Mouse (Mus musculus): Measurements from ENCODE around the gene Sort1. TPM values are rescaled to one million over a fixed set of nuclear protein-coding genes. Genes with fewer than 3 reads are reported as not detected.

Gene Sort1
- 7.2 and 8.6 TPM in 2 replicates for polyA plus RNA-seq (2015; fragmentation: Nextera tagmentation; extraction: Ambion mirVana)

DNA sequence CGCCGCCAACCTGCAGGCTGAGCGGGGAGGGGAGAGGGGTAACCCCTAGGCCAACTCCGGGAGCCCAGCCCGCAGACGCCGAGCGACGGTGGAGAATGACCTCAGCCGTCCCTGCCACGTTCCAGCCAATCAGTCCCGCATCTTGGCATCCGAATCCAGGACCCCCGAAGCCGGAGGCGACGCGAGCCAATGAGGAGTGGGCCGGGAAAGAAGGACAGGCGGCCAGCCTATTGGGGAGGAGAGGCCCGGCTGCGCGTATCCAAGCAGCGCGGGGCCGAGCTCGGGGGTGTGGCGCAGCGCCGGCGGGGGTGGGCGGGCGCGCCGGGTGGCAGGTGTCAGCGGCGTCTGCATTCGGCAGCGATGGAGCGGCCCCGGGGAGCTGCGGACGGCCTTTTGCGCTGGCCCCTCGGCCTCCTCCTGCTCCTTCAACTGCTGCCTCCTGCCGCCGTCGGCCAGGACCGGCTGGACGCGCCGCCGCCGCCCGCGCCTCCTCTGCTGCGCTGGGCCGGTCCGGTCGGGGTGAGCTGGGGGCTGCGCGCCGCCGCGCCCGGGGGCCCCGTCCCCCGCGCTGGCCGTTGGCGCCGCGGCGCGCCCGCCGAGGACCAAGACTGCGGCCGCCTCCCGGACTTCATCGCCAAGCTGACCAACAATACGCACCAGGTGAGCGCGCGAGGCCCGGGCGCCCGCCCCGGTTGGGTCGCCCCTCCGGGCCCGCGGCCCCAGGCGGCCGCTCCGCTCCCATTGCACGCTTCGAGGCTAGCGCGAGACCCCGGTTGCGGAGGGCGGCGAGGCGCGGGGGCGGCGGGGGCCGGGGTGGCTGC lies at the start of gene Sort1:
Gene Sort1, plus strand, starts transcription at position 302 of the 821 bp plus-strand sequence.

DNA sequence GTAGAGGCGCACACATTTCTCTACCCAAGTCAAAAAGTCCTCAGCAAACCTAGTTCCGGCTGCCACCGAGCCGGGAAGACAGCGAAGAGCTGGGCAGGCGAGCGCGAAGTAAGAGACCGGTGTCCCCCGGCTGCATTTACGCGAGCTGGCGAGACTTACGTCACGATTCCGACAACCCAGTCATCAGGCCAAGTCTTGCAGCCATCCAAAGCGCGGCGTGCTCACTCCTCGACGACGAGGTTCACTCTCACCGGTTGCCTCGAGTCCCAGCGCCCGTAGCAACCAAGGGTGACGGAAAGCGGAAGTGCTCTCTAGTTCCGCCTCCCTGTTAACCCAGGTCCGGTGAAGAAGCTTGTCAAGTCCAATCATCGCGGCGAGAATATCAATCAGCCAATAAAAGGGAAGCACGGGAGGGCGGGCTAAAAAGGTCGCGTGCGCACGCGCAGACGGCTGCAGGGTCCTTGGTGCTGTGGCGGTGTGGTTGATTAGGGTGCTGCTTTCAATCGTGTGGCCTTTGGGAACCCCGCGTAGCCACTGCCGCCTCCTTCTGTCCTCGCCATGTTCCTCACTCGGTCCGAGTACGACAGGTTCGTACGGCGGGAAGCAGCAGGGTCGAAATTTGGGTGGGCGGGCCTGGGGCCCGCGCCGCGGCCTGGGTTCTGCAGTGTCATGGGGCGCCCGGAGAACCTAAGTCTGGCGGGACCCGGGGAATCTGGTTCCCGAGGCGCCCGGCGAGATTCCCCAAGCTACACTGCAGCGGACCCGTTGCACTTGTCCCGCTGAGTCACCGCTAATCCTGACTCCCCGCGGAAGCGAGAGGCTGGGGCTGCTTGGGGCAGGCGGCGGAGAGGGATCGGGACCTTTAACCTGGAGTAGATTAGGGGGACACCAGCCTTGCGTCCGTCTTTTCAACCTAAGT lies 26.9 kb upstream of the Sort1 start, which contains the start of gene Psma5:
Gene Psma5, plus strand, starts transcription at position 208 of the 919 bp plus-strand sequence.

DNA sequence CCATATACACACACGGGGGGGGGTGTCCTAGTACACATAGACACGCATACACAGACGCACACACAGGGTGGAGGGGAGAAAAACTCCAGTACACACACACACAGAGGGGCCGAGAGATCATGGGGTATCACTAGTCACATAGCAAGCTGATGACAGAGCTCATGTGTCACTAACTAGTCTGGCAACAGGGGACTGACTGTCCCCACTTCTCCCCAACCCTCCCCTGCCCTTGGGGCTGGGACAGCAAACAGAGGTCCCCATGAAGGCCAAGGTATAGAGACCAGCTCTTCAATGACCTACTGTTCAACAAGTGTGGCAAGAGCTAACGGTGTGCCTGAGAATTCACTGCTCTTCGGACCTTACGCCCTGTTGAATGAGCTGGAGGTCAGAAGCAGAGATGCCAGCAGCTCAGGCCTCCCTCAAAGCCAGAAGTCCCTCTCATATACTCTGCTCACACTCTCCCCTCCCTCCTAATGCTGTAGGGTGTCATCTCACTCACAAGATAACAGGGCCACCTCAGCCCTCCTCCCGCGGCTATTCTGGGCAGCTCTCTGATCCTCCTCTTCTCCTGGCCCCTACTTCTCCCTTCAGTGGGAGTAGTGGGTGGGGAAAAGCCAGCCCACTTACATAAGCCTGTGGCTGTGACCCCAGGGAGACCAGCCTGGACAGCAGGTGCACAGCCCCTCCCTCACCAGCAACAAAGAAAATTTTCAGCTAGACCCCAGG lies 80.6 kb downstream of the Sort1 start, which contains the start of gene Mybphl:
Gene Mybphl, plus strand, starts transcription at position 642 of the 726 bp plus-strand sequence.

DNA sequence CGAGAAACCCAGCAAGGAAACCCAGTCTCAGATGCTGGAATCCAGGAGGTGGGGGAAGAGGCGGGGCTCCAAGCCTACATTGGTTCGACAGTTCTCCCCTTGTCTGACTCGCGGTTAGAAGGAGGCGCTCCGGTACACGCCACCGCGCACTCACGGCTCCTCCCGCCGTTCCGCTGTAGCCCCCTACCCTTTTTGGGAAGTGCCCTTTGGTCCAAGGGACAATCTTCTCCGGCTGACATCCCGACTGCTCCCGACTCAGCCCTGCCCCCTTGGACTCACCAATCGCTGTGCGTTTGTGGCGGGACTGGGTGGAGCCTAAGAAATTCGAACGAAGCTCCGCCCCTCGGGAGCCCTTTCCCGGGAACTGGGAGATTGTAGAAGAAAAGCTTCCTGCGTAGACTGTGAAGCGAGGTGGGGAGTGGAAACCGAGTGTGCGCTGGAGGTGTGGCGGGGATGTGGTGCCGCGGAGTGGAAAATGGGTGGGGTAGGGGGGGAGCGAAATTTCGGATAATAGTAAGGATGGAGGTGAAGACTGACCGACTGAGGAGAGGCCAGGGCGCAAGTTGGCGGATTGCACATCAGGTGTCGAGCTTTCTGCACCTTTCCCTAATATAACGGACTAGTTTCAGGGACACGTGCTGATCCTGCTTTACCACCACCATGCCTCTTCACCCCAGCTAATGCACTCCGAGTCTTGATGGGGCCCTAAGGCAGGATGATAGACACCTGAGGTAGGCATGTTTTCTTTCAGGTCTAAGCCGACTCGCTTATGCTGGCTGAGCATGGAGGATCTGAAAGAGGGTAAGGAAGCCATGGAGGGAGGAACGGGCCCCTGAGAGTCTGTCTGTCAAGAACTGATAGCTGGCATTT lies 99.8 kb downstream of the Sort1 start, which contains the start of gene Psrc1:
Gene Psrc1, plus strand, starts transcription at position 355 of the 870 bp plus-strand sequence.

Other genes with a start within 250 kb of the Sort1 start
- 58.6 and 63.9 TPM in 2 replicates for gene Gstm4, start 239.2 kb upstream of the Sort1 start, polyA plus RNA-seq (2015; fragmentation: Nextera tagmentation; extraction: Ambion mirVana)
- gene Ampd2, start 197.4 kb upstream of the Sort1 start, polyA plus RNA-seq (2015; fragmentation: Nextera tagmentation; extraction: Ambion mirVana): 14.9 and 16.5 TPM in 2 replicates
- 0.28 and 0.45 TPM in 2 replicates for gene Gnat2, start 191.3 kb upstream of the Sort1 start, polyA plus RNA-seq (2015; fragmentation: Nextera tagmentation; extraction: Ambion mirVana)
- 98.7 and 117 TPM in 2 replicates for gene Gnai3, start 137.9 kb upstream of the Sort1 start, polyA plus RNA-seq (2015; fragmentation: Nextera tagmentation; extraction: Ambion mirVana)
- gene Gpr61, start 129.2 kb upstream of the Sort1 start, polyA plus RNA-seq (2015; fragmentation: Nextera tagmentation; extraction: Ambion mirVana): 0.06 TPM in 1 of 2 replicates, not detected in the other
- gene Amigo1, start 97.7 kb upstream of the Sort1 start, polyA plus RNA-seq (2015; fragmentation: Nextera tagmentation; extraction: Ambion mirVana): 2.7 and 3.2 TPM in 2 replicates
- gene Cyb561d1, start 82.9 kb upstream of the Sort1 start, polyA plus RNA-seq (2015; fragmentation: Nextera tagmentation; extraction: Ambion mirVana): 3.2 and 4.2 TPM in 2 replicates
- gene Atxn7l2, start 73.1 kb upstream of the Sort1 start, polyA plus RNA-seq (2015; fragmentation: Nextera tagmentation; extraction: Ambion mirVana): 3.8 and 4.5 TPM in 2 replicates
- gene Sypl2, start 57.4 kb upstream of the Sort1 start, polyA plus RNA-seq (2015; fragmentation: Nextera tagmentation; extraction: Ambion mirVana): 0.05 TPM in 2 replicates
- 187 and 210 TPM in 2 replicates for gene Psma5, start 27.2 kb upstream of the Sort1 start, polyA plus RNA-seq (2015; fragmentation: Nextera tagmentation; extraction: Ambion mirVana)
- gene Mybphl, start 80.8 kb downstream of the Sort1 start, polyA plus RNA-seq (2015; fragmentation: Nextera tagmentation; extraction: Ambion mirVana): not detected in 2 replicates
- 7.8 and 9.2 TPM in 2 replicates for gene Psrc1, start 99.8 kb downstream of the Sort1 start, polyA plus RNA-seq (2015; fragmentation: Nextera tagmentation; extraction: Ambion mirVana)
- gene Celsr2, start 131.5 kb downstream of the Sort1 start, polyA plus RNA-seq (2015; fragmentation: Nextera tagmentation; extraction: Ambion mirVana): 0.73 and 1.7 TPM in 2 replicates
- 76.3 and 84.8 TPM in 2 replicates for gene Sars, start 161.1 kb downstream of the Sort1 start, polyA plus RNA-seq (2015; fragmentation: Nextera tagmentation; extraction: Ambion mirVana)

Measured in urinary bladder, postnatal 0 days (tissue).